Mouse (Mus musculus): ENCODE data around the gene Igf1r.

DNA sequence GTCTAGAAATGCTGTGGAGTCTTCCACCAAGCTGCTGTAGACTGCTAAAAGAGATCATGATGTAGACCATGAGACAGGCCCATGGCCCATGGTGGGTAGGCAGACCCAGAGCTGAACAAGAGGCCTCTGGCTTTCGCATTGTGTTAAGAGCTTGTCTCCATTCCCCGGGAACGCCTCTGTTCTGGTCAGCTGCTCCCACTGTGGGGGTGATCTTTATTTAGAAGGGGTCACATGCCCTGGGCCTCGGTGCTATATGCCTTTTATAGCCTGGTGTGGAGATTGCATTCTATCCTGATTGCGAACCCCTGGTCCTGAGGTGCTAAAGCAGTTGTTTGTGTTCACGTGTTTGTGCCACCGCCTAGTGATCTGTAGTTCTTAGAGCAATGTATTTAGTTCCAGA is 57.5 kb downstream of the Igf1r start:
- TF ChIP-seq CTCF (IDR thresholded peaks at IDR 0.05), result no peak
- TF ChIP-seq EP300 (IDR thresholded peaks at IDR 0.05), result no peak
